Mouse (Mus musculus) hematopoietic multipotent progenitor cell, adult 10-12 weeks (in vitro differentiated cells): ENCODE results near the gene Rpl7l1. TPM values are rescaled to one million over a fixed set of nuclear protein-coding genes. Genes with fewer than 3 reads are reported as not detected.

Source experiments
- polyA plus RNA-seq: library from polyadenylated mRNA; stranded (reverse); fragments of >175 nt; gene quantifications from 2 replicates; pipeline ENCODE4 v1.2.3, GENCODE M21; 2012; ENCODE audit warnings: low replicate concordance

The Rpl7l1 gene
- polyA plus RNA-seq: 3.3 and 8.9 TPM in 2 replicates

DNA sequence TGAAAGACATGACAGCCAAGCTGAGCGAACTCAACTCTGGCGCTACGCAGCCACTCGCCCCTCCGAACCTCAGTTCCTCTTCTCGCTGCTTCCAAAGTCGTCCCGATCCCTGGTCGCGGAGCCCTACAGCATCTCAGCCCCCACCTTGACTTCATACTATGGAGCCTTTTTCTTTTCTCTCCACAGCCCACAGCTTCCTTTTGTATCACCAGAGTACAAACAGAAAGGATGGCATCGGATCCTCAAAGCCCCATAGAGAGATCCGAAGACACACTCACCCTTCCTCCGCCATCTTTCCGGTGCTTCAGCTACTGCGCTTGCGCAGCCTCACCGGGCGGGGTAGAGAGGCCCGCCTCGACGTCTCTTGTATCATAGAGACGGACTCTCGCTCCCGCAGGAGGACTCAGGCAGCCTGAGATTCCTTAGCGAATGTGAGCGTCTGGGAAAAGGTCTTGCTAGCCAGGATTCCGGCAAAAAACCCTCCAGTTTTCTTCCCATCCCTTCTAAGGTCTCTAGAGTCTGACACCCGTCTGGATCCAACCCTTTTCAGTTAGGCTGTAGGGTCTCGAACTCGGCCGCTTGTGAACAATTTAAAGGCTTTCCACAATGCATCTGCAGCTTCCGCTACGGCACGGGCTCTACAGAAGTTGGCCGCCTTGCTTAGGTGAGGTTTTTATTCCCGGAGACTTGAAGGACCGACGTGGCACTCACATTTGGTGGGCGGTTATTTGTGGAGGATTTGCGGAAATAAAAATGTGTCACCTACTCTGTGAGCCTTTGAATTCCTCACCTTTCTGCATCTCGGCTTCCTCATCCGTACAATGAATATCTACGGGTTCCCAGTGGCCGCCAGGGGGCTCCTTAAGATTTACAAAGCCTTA, at the start of gene Rpl7l1:
Rpl7l1 (minus strand) TSS at position 332 of the 881 bp plus-strand sequence.

GRCm38 (mm10) chr17:46772404-46773277, 9.8 kb downstream of the Rpl7l1 start, which contains the start of gene 2310039H08Rik:
Gene 2310039H08Rik, plus strand, starts transcription at chr17:46772635.

DNA sequence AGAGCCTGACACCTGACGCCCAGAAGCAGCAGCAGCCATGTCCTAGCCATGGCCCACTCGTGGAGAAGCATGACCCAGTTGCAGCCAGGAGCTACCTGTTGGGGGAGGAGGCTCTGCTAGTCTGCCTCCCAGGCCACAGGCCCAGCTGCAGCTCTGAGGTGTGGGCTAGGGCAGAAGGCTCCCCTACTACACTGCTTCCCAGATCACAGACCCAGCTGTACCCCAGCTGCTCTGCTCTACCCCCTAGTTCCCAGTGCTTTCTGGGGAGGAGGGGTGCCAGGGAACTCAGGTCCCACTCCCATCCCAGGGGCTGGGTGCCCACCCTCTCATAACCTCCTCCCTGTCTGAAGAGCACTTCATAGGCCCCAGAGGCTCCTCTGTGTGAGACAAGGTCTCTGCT, 18.9 kb downstream of the Rpl7l1 start, which contains the start of gene Ptcra:
Ptcra (minus strand) TSS at position 169 of the 400 bp plus-strand sequence.

GRCm38 (mm10) chr17:46751794-46752556, 30.5 kb downstream of the Rpl7l1 start, which contains the start of gene Cnpy3:
Gene Cnpy3, minus strand, starts transcription at chr17:46752214.

GRCm38 (mm10) chr17:46728904-46729318, 53.6 kb downstream of the Rpl7l1 start, which contains the start of gene Gnmt:
Gene Gnmt, minus strand, starts transcription at chr17:46729168.

Other genes with a start within 250 kb of the Rpl7l1 start
- 13.9 and 26.4 TPM in 2 replicates for gene Cul9, start 236.3 kb downstream of the Rpl7l1 start, polyA plus RNA-seq
- 156 and 269 TPM in 2 replicates for gene Srf, start 226.5 kb downstream of the Rpl7l1 start, polyA plus RNA-seq
- 0.14 and 0.42 TPM in 2 replicates for gene Ptk7, start 153.2 kb downstream of the Rpl7l1 start, polyA plus RNA-seq
- 18.7 and 38.4 TPM in 2 replicates for gene Klc4, start 136.7 kb downstream of the Rpl7l1 start, polyA plus RNA-seq
- 255 and 478 TPM in 2 replicates for gene Mrpl2, start 136.4 kb downstream of the Rpl7l1 start, polyA plus RNA-seq
- 12.2 and 17.3 TPM in 2 replicates for gene Cul7, start 132.3 kb downstream of the Rpl7l1 start, polyA plus RNA-seq
- 23.1 and 32.5 TPM in 2 replicates for gene Rrp36, start 108.3 kb downstream of the Rpl7l1 start, polyA plus RNA-seq
- 79.8 and 115 TPM in 2 replicates for gene Mea1, start 103.9 kb downstream of the Rpl7l1 start, polyA plus RNA-seq
- gene Klhdc3, start 101.8 kb downstream of the Rpl7l1 start, polyA plus RNA-seq: 113 and 240 TPM in 2 replicates
- gene Ppp2r5d, start 77.6 kb downstream of the Rpl7l1 start, polyA plus RNA-seq: 46.9 and 60.4 TPM in 2 replicates
- gene Pex6, start 71.2 kb downstream of the Rpl7l1 start, polyA plus RNA-seq: 42.8 and 56.8 TPM in 2 replicates
- 0.85 and 1.8 TPM in 2 replicates for gene Gnmt, start 53.5 kb downstream of the Rpl7l1 start, polyA plus RNA-seq
- gene Cnpy3, start 30.5 kb downstream of the Rpl7l1 start, polyA plus RNA-seq: 189 and 315 TPM in 2 replicates
- gene Ptcra, start 19.0 kb downstream of the Rpl7l1 start, polyA plus RNA-seq: 0.14 and 0.18 TPM in 2 replicates
- gene 2310039H08Rik, start 10.0 kb downstream of the Rpl7l1 start, polyA plus RNA-seq: 65.1 and 146 TPM in 2 replicates
- gene Bicral, start 75.8 kb upstream of the Rpl7l1 start, polyA plus RNA-seq: 34.9 and 36.9 TPM in 2 replicates
- 22.4 and 41.4 TPM in 2 replicates for gene Tbcc, start 108.0 kb upstream of the Rpl7l1 start, polyA plus RNA-seq
- gene Prph2, start 127.8 kb upstream of the Rpl7l1 start, polyA plus RNA-seq: not detected in 2 replicates
- 14.3 and 17.3 TPM in 2 replicates for gene Ubr2, start 227.9 kb upstream of the Rpl7l1 start, polyA plus RNA-seq